Mouse (Mus musculus) cerebral cortex, adult 2 months (tissue): ENCODE data around the gene Dtx1.

Source experiments
- WGBS: fragments of 180-500 bp; shearing (Covaris S2); methylation state at CpG from one replicate; pipeline ENCODE4 v1.1.7; 2018; 5-methylcytosine and 5-hydroxymethylcytosine counted together

Gene Dtx1

GRCm38 (mm10) chr5:120704421-120704820, 7.3 kb downstream of the Dtx1 start:
- WGBS = 52% methylated on average over 6 of the region's 6 CpGs

DNA sequence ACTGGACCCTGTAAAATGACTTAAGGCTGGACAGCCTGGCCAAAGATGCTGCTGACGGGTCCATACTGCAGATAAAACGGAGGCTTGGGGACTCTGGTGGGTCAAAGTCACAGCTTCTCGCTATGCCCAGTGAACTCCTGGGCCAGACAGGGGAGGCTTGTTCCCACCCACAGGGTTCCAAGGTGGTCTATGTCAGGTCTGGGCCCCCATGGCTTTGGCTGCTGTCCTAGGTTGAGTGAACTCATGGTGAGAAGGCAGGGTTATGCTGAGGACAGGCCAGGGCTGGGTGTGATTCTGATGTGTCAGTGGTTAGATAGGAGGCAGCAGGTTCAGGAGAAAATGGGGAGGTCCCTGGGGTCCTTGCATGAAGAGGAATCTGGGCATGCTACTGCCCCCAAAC, 8.1 kb downstream of the Dtx1 start:
- WGBS = 92% methylated on average over 3 of the region's 3 CpGs

- 50% methylated on average over 2 of the region's 2 CpGs for WGBS
Observed at GRCm38 (mm10) chr5:120702969-120703368, 8.8 kb downstream of the Dtx1 start.

DNA sequence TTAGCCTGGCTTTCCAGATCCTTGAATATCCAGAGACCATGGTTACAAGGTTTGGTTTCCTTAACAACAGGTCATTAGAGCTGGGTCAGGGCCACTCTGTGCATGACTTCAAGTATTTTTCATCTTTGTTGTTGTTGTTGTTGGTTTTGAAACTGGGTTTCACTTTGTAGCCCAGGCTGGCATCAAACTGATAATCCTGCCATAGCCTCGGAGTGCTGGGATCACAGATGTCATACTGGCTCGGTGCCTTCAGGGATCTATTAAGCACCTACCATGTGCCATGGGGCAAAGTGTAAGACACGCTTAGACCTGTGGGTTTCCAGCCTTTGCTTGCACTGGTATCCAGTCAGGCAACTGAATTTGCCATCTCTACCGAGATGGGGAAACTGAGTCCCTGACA, 9.3 kb downstream of the Dtx1 start:
- 77% methylated on average over 4 of the region's 4 CpGs for WGBS

DNA sequence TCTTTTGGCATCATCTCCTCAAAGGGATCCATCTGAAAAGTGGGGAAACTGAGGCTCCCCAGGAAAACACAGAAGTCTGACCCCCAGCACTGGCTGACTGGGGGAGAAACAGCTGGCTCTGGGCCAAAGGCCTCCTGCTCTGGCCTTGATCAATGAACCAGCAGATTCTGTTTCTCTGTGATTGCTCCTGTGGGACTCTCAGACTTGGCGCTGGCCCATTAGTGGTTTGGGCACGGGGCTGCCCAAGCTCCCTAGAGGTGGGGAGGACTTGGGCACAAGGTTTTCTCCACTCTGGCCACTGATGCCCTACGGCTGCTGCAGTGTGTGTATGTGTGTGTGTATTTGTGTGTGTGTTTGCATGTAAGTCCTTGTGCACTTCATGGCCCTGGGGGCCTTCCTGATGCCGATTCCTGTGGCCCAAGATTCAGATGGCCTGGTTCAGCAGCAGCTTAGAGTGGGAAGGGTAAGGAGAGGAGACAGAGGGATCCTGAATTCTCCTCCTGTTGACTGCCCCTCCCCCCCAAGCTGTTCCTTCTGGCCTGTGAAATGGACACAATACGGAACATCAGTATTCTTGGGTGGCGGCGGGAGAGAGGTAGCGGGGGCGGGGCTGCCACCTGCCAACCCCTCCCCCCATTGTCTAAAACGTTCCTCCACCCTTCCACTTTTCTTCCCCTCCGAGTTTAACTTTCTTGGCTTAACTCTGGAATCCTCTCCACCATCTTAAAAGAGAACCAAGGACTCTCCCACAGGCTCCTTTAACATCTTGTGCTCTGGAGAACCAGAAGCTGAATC, 10.5 kb downstream of the Dtx1 start:
- 58% methylated on average over 11 of the region's 11 CpGs for WGBS

DNA sequence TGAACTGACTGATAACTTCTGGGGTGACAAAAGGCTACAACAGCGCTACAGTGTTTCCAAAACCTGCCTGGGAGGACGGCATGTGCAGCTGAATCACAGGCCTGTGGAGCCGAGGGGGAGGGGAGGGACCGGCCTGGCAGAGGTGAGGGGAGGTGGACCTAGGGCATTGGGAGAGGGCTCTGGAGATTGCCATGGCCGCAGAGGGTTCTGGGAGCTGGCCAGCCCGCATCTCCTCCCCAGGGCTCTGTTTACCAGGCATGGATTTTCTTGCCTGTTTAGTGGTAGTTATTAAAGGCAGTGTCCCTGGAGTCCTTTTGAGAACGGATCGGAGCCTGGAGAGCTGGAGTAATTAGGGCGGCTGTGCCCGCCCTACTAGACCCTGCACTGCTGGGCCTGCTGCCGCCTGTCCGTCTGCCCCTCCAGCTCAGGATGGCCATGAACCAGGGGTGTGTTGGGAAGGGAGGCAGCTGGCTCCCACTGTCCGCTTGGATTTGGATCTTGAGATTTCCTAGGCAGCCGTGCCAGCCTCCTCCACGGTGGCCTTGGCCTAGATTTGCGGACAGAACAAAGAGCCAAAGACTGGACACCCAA, 12.8 kb downstream of the Dtx1 start:
- WGBS = 44% methylated on average over 16 of the region's 16 CpGs

- WGBS = 80% methylated on average over 3 of the region's 3 CpGs
Observed at GRCm38 (mm10) chr5:120698181-120698580, 13.5 kb downstream of the Dtx1 start.

GRCm38 (mm10) chr5:120696865-120697264, 14.9 kb downstream of the Dtx1 start:
- WGBS = 71% methylated on average over 4 of the region's 4 CpGs

DNA sequence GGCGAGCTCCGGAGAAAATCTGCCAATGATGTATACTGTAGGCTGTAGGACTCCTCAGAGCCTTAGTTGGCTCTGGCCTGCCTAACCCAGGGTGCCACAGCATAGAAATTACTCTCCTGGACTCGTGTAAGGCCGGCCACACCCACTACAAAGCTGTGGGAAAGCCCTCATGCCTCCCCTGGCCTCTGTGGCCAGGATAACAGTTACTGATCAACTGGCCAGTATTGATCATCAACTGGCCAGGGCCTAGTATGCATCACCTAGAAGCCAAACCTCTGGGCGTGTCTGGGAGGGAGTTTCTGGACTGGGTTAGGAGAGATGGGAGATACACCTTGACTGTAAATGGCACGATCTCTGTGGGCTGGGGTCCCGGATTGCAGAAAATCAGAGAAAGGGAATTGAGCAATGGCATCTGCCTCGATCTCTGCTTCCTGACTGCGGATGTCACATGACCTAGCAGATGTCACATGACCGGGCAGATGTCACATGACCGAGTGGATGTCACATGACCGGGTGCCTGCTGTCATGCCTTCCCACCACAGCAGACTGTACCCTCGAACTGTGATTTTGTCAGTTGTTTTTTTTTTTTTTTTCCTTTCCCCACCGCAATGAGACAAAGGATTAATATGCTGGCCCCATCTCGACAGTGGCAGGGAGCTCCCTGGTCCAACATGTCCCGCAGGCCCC, 15.5 kb downstream of the Dtx1 start:
- WGBS = 75% methylated on average over 16 of the region's 16 CpGs

GRCm38 (mm10) chr5:120694695-120695074, 17.0 kb downstream of the Dtx1 start:
- 43% methylated on average over 41 of the region's 41 CpGs for WGBS

DNA sequence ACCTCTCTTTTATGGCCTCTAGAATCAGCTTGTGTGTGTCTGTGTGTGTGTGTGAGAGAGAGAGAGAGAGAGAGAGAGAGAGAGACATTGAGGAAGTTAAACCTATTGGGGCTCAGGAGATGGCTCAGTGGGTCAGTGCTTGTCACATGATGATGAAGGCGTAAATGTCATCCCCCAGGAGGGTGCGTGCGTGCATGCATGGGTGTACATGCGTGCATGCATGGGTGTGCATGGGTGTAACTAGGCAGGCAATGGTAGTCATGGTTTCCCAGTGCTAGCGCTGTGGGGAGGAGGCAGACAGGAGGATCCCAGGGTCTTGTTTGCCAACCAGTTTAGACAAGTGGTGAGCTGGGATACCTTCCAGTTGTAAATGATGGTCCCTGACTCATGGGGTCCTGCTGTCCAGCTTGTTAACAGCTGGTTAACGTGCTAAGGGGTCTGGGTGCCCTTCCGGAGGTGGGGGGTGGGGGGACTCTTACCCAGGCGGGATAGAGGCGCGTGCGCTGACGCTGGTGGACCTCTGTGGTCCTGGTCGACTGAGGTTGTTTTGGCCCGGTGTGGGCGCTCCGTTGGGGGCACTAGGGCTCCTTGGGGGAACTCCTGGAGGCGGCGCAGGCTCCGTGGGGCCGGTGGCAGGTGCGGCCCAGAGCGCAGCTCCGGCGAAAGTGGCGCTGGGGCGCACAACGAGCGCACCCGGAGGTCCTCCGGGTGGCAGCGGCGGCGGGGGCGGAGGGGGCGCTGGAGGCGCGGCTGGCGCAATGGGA, 17.6 kb downstream of the Dtx1 start:
- WGBS = 35% methylated on average over 38 of the region's 38 CpGs

DNA sequence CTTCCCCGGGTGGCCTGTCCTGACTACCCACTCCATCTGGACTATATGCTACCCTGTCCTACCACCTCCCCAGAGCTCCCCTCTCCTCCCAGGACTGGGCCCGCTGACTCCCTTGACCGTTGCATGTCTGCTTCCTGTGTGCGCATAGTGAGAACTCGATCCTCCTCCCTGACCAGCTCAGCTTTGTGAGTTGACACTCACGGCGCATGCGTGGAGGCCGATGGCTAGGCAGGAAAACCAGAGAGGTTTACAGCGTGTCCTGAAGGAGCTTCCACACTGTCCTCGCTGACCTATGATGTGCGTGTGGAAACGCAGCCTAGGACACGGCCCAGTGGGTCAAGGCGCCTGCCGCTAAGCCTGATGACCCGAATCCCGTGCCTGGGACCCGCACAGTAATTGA, 19.7 kb downstream of the Dtx1 start:
- 84% methylated on average over 19 of the region's 19 CpGs for WGBS

DNA sequence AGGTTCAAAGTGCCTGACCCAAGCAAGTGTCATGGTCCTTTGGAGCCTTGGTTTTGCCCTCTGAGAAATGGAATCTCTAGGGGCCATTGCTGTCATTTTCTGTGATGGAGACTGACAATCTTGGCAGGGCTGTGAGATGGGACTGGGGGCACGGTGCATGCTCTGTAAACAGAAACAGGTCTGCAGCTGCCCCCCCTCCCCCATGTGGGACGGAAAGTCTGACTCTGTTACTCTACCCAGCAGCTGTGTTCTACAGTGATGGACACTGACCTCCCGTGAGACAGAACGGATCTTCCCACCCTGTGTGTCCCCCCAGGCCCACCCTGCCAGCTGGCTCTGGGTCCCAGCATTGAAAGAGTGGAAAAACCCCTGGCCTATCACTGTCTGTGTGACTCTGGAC, 21.3 kb downstream of the Dtx1 start:
- 64% methylated on average over 4 of the region's 4 CpGs for WGBS

DNA sequence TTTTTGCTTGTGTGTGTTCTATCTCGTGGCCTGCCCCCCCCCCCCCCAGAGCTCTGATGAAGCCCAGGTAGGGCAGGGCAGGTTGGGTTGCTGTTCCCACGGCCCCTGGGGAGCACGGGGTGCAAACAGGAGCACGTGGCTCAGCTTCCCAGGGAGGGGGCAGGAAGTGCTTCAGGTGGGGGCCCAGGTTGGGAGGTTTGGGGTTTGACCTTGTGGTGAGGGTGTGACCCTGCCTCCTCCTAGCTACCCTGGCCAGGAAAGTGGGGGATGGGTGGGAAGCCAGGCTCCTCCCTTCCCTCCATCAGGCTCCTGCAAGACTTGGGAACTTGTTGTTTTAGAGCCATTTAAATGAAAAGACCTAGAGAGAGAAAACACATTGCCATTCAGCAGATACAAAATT, 23.3 kb downstream of the Dtx1 start:
- WGBS = 71% methylated on average over 4 of the region's 4 CpGs

- WGBS = 91% methylated on average over 5 of the region's 5 CpGs
Observed at GRCm38 (mm10) chr5:120687897-120688296, 23.8 kb downstream of the Dtx1 start.

- 90% methylated on average over 3 of the region's 3 CpGs for WGBS
Observed at GRCm38 (mm10) chr5:120687484-120687851, 24.3 kb downstream of the Dtx1 start.

- 81% methylated on average over 6 of the region's 6 CpGs for WGBS
Observed at GRCm38 (mm10) chr5:120686749-120687483, 24.8 kb downstream of the Dtx1 start.

DNA sequence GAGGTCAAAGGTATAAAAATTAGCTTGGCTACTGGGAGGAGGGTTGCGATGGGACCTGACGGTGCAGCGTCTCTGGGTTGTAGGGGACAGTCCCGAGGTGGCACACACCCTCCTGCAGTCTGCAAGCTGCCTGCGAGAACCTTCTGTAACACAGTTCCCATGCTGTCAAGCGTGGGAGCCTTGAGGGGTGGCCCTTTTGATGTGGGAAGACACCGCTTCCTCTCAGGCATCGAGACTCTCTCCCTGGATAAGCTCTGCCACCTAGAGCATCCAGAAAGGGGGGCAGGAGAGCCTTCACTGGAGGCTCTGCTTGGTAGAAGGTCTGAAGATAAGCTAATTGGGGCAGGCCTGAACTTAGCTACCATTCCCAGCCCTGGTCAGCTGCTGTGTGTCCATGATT, 26.0 kb downstream of the Dtx1 start:
- WGBS = 81% methylated on average over 8 of the region's 8 CpGs

DNA sequence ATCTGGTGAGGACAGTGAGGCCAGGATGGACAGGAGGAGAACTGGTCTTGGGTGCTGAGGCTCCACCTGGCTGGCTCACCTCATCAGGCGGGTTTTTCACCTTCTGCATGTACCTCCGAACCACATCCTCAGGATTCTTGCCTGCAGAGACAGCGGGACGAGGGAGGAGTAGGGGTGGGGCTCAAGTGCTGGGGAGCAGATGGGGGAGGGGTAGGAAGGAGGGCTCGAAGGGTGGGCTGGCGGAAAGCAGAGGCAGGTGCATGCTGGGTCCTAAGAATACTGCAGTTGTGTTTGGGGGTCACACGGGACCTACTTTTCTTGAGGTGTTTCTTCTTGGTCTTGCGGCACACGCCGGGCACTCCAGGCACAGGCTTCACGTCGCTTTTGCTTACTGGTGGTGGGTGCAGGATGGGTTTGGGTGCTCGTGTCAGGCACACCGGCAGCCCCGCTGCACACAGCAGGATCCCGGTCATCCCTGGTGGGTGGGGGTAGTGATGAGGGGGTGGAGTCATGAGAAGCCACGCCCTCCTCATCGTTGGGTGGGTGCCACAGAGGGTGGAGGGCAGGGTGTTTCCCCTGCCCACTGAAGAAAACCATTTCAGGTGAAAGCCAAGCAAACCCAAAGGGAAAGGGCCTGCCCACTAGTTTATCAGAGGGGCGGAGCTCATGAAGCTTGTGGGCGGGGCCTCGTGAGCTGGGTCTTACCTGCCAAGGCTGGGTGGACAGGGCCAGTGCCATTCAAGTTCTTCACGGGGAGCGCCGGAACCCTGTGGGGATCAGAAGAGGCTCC, 28.6 kb downstream of the Dtx1 start:
- WGBS = 37% methylated on average over 24 of the region's 24 CpGs

- 37% methylated on average over 18 of the region's 18 CpGs for WGBS
Observed at GRCm38 (mm10) chr5:120680918-120681317, 30.8 kb downstream of the Dtx1 start.
